Mouse (Mus musculus) neural tube, embryonic 15.5 days (tissue): ENCODE data around the gene Rgs10. TPM values are rescaled to one million over a fixed set of nuclear protein-coding genes. Genes with fewer than 3 reads are reported as not detected.

ENCODE experiments used
- ATAC-seq: fragments of 200-750 bp; cut with Nextera tagmentation; 2 replicates; pipeline ENCODE4 v1.8.0; 2017; ENCODE audit warnings: mild to moderate bottlenecking, moderate TSS enrichment, moderate library complexity; ENCODE audit not compliant: low FRiP score
- H3K27ac ChIP-seq: fragments of 300-500 bp; sonication (generic); replicated peaks from 2 replicates; pipeline ENCODE4 v1.5.1; 2015; ENCODE audit warnings: mild to moderate bottlenecking, inconsistent platforms
- H3K27me3 ChIP-seq: fragments of 300-500 bp; sonication (generic); replicated peaks from 2 replicates; pipeline ENCODE4 v1.6.1; 2015; ENCODE audit warnings: inconsistent platforms
- H3K36me3 ChIP-seq: fragments of 300-500 bp; sonication (generic); 2 replicates; pipeline ENCODE4 v1.6.1; 2015; ENCODE audit warnings: inconsistent platforms
- H3K4me1 ChIP-seq: fragments of 300-500 bp; sonication (generic); 2 replicates; pipeline ENCODE4 v1.6.1; 2015; ENCODE audit warnings: inconsistent platforms
- H3K4me2 ChIP-seq: fragments of 300-500 bp; sonication (generic); 2 replicates; pipeline ENCODE4 v1.6.1; 2015; ENCODE audit warnings: inconsistent platforms, mild to moderate bottlenecking, moderate library complexity
- H3K4me3 ChIP-seq: fragments of 300-500 bp; sonication (generic); replicated peaks from 2 replicates; pipeline ENCODE4 v1.5.1; 2015; ENCODE audit warnings: mild to moderate bottlenecking, inconsistent platforms
- H3K9ac ChIP-seq: fragments of 300-500 bp; sonication (generic); replicated peaks from 2 replicates; pipeline ENCODE4 v1.6.1; 2015; ENCODE audit warnings: mild to moderate bottlenecking, inconsistent platforms
- H3K9me3 ChIP-seq: fragments of 300-500 bp; sonication (generic); replicated peaks from 2 replicates; pipeline ENCODE4 v1.6.1; 2016; ENCODE audit warnings: inconsistent platforms
- WGBS: fragments of 180-500 bp; shearing (Covaris S2); methylation state at CpG from one replicate; pipeline ENCODE4 v1.1.7; 2015; ENCODE audit warnings: mixed read lengths; 5-methylcytosine and 5-hydroxymethylcytosine counted together
- polyA plus RNA-seq: library from polyadenylated mRNA; unstranded; fragments of >200 nt; fragmentation: Nextera tagmentation; extraction: Ambion mirVana; gene quantifications from 2 replicates; pipeline ENCODE4 v1.2.1, GENCODE M21; 2015

Rgs10 gene
- polyA plus RNA-seq, 1 experiment from 2014 or later: 60.1 TPM

DNA sequence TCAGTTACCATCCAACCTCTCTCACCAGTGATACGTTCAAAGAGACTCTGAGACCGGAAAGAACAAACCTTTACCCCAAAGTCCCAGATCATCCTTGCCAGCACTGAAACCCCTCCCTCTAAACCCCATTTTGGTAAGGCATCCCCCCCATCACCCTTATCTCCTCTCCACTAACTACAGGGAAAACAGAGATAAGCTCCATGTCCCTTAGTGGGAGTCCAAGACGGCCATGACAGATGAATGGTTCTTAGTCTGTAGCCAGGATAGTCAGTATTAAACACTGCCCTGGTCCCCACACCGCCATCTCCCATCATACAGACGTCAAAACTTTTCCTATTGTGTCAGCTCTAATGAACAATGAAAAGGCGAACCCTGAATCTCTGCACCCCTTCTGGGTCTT is 14.6 kb downstream of the Rgs10 start:
- 0 out of 2 replicates have a peak, but pooled peaks cover 4% of the 10 kb centered on the region for H3K36me3 ChIP-seq
- H3K9ac ChIP-seq: no peak overlapping the region
- H3K27ac ChIP-seq: no peak overlapping the region
- no peaks in the 10 kb centered on the region for H3K9me3 ChIP-seq
- 93% methylated on average over 6 of the region's 6 CpGs for WGBS
- no peaks in the 10 kb centered on the region for H3K27me3 ChIP-seq
- ATAC-seq: no peak
- no peaks in the 10 kb centered on the region for H3K4me1 ChIP-seq
- H3K4me3 ChIP-seq: no peak overlapping the region
- no peak overlapping the region for H3K4me2 ChIP-seq

- WGBS: 90% methylated on average over 6 of the region's 6 CpGs
- Histone ChIP-seq H3K9me3 (no peaks in the 10 kb centered on the region), H3K27me3 (no peaks in the 10 kb centered on the region), H3K4me1 (no peaks in the 10 kb centered on the region), H3K4me2 (no peak overlapping the region), H3K4me3 (no peak overlapping the region), H3K27ac (no peak overlapping the region), H3K9ac (no peak overlapping the region), H3K36me3 (0 out of 2 replicates have a peak, but pooled peaks cover 4% of the 10 kb centered on the region)
- no peak for ATAC-seq
These were observed 15.0 kb downstream of the Rgs10 start for GRCm38 (mm10) chr7:128403586-128403985.

DNA sequence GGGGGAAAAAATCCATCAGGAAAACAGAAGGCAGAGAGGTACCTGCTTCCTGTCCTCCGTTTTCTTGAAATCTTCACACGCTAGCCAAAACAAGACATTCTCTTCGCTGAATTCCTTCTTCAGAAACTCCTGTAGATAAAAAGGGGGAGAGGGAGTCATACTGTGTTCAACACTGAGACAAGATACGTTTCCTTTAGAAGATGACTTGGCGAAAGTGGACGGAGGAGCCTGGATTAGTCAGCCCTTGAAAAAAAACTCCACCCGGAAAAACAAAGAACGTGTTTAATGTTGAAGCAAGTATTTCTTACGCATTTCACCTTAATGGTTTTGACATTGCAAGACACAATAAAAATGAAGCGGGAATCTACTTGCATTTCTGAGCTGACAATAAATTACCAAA is 15.4 kb downstream of the Rgs10 start:
- Histone ChIP-seq H3K9ac (no peak overlapping the region), H3K4me3 (no peak overlapping the region), H3K27ac (no peak overlapping the region), H3K27me3 (no peaks in the 10 kb centered on the region), H3K36me3 (0 out of 2 replicates have a peak, but pooled peaks cover 4% of the 10 kb centered on the region), H3K9me3 (no peaks in the 10 kb centered on the region), H3K4me1 (no peaks in the 10 kb centered on the region), H3K4me2 (no peak overlapping the region)
- no peak for ATAC-seq
- 80% methylated on average over 10 of the region's 10 CpGs for WGBS

- Histone ChIP-seq H3K9me3 (no peaks in the 10 kb centered on the region), H3K36me3 (0 out of 2 replicates have a peak, but pooled peaks cover 4% of the 10 kb centered on the region), H3K27me3 (no peaks in the 10 kb centered on the region), H3K27ac (no peak overlapping the region), H3K9ac (no peak overlapping the region), H3K4me2 (no peak overlapping the region), H3K4me1 (no peaks in the 10 kb centered on the region), H3K4me3 (no peak overlapping the region)
- ATAC-seq: no peak
- 90% methylated on average over 8 of the region's 8 CpGs for WGBS
These were observed 16.0 kb downstream of the Rgs10 start for GRCm38 (mm10) chr7:128402577-128402976.

GRCm38 (mm10) chr7:128398664-128399063 is 19.9 kb downstream of the Rgs10 start:
- H3K27me3 ChIP-seq: no peaks in the 10 kb centered on the region
- no peaks in the 10 kb centered on the region for H3K4me1 ChIP-seq
- no peak overlapping the region for H3K4me2 ChIP-seq
- H3K9me3 ChIP-seq: no peaks in the 10 kb centered on the region
- H3K36me3 ChIP-seq: 0 out of 2 replicates have a peak, but pooled peaks cover 4% of the 10 kb centered on the region
- no peak overlapping the region for H3K9ac ChIP-seq
- no peak overlapping the region for H3K4me3 ChIP-seq
- no peak overlapping the region for H3K27ac ChIP-seq
- WGBS: 75% methylated on average over 4 of the region's 4 CpGs
- no peak for ATAC-seq

DNA sequence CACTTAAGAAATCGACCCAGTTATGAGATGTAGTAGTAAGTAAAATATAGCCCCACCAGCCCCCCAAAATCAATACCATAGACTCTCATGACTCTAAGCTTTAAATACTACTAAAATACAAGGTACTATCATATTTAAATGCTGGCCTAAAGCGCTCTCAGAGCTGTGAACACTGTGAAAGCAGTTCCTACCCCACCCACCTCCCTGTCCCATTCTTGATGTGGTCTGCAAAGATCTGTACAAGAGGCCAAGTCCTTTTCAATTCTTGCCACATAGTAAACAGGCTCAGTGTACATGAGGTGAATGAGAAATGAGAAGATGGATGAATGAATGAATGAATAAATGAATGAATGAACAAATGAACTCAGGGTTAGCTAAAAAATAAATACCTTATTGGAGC is 21.5 kb downstream of the Rgs10 start:
- no peak overlapping the region for H3K9ac ChIP-seq
- no peak overlapping the region for H3K4me2 ChIP-seq
- H3K27me3 ChIP-seq: no peaks in the 10 kb centered on the region
- H3K4me3 ChIP-seq: no peak overlapping the region
- H3K27ac ChIP-seq: no peak overlapping the region
- no peak for ATAC-seq
- WGBS: 76% methylated on average over 2 of the region's 2 CpGs
- H3K9me3 ChIP-seq: no peaks in the 10 kb centered on the region
- H3K36me3 ChIP-seq: 0 out of 2 replicates have a peak, but pooled peaks cover 4% of the 10 kb centered on the region
- no peaks in the 10 kb centered on the region for H3K4me1 ChIP-seq

- H3K27ac ChIP-seq: no peak overlapping the region
- no peaks in the 10 kb centered on the region for H3K9me3 ChIP-seq
- H3K27me3 ChIP-seq: no peaks in the 10 kb centered on the region
- H3K4me1 ChIP-seq: peaks cover 5% of the 10 kb centered on the region
- no peak overlapping the region for H3K4me2 ChIP-seq
- H3K36me3 ChIP-seq: no peaks in the 10 kb centered on the region
- WGBS: 48% methylated on average over 4 of the region's 4 CpGs
- no peak for ATAC-seq
- H3K4me3 ChIP-seq: no peak overlapping the region
- no peak overlapping the region for H3K9ac ChIP-seq
These were observed 24.8 kb downstream of the Rgs10 start for GRCm38 (mm10) chr7:128393756-128394155.

DNA sequence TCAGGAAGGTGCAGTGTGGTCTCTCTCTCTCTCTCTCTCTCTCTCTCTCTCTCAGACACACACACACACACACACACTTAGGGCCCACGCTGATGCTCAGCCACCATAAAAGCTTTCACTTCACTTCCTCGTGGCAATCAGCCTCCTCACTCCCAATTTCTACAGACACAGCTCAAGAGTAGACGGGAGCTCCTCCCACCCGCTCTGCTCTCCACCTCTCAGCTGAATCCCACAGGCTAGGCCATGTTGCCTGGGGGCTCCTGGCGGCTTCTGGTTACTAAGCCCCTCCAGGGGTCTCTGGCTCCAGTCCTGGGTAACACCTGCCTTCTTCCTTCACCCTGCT is 25.6 kb downstream of the Rgs10 start:
- Histone ChIP-seq H3K4me3 (no peak overlapping the region), H3K4me2 (no peak overlapping the region), H3K36me3 (no peaks in the 10 kb centered on the region), H3K27me3 (no peaks in the 10 kb centered on the region), H3K9ac (no peak overlapping the region), H3K9me3 (no peaks in the 10 kb centered on the region), H3K27ac (no peak overlapping the region), H3K4me1 (peaks cover 7% of the 10 kb centered on the region)
- no peak for ATAC-seq
- 53% methylated on average over 5 of the region's 5 CpGs for WGBS

GRCm38 (mm10) chr7:128392071-128392971 is 26.2 kb downstream of the Rgs10 start:
- ATAC-seq: no peak
- Histone ChIP-seq H3K4me1 (peaks cover 7% of the 10 kb centered on the region), H3K36me3 (no peaks in the 10 kb centered on the region), H3K9me3 (no peaks in the 10 kb centered on the region), H3K27me3 (no peaks in the 10 kb centered on the region), H3K9ac (no peak overlapping the region), H3K27ac (no peak overlapping the region), H3K4me3 (no peak overlapping the region), H3K4me2 (no peak overlapping the region)
- 81% methylated on average over 18 of the region's 18 CpGs for WGBS

GRCm38 (mm10) chr7:128391267-128392057 is 27.1 kb downstream of the Rgs10 start:
- H3K4me3 ChIP-seq: no peak overlapping the region

GRCm38 (mm10) chr7:128388968-128389367 is 29.6 kb downstream of the Rgs10 start:
- Histone ChIP-seq H3K4me2 (no peak overlapping the region), H3K4me1 (peaks cover 7% of the 10 kb centered on the region), H3K4me3 (no peak overlapping the region), H3K27me3 (no peaks in the 10 kb centered on the region), H3K36me3 (no peaks in the 10 kb centered on the region), H3K27ac (no peak overlapping the region), H3K9me3 (no peaks in the 10 kb centered on the region), H3K9ac (no peak overlapping the region)
- ATAC-seq: no peak
- WGBS: 25% methylated on average over 7 of the region's 7 CpGs

More at GRCm38 (mm10) chr7:128391267-128392057, 27.1 kb downstream of the Rgs10 start:
- Histone ChIP-seq H3K9ac (no peak overlapping the region), H3K4me1 (peaks cover 7% of the 10 kb centered on the region), H3K4me2 (no peak overlapping the region), H3K36me3 (no peaks in the 10 kb centered on the region), H3K9me3 (no peaks in the 10 kb centered on the region), H3K27me3 (no peaks in the 10 kb centered on the region), H3K27ac (no peak overlapping the region)
- ATAC-seq: no peak
- WGBS: 50% methylated on average over 12 of the region's 12 CpGs
